Mouse (Mus musculus) MEL (cell line): ENCODE data around the gene Otop3.
A peak's percentile ranks its signal among the peaks of the same experiment; 100 is the strongest.

Experiments used
- CTCF ChIP-seq, 3 experiments: IDR thresholded peaks in 2 of 3; conservative IDR thresholded peaks in 1 of 3; 2 replicates each; pipeline ENCODE4 v1.5.1; 2011 to 2012; ENCODE audit warnings: low read length in 3 of 3, low read depth in 2 of 3, mild to moderate bottlenecking in 2 of 3, improper control_type of control experiment in 1 of 3, inconsistent platforms in 1 of 3, mixed read lengths in 1 of 3, moderate library complexity in 1 of 3; ENCODE audit not compliant: control insufficient read depth in 1 of 3, insufficient read depth in 1 of 3, poor library complexity in 1 of 3, severe bottlenecking in 1 of 3
- EP300 ChIP-seq, 2 experiments: IDR thresholded peaks; 2 replicates each; pipeline ENCODE4 v1.6.1; 2011; ENCODE audit warnings: improper control_type of control experiment in 2 of 2, low read length in 2 of 2, low read depth in 1 of 2, mild to moderate bottlenecking in 1 of 2
- ETS1 ChIP-seq: IDR thresholded peaks from 2 replicates; pipeline ENCODE4 v1.6.1; 2012; ENCODE audit warnings: low read depth, mild to moderate bottlenecking, inconsistent platforms, low read length, improper control_type of control experiment, moderate library complexity
- JUND ChIP-seq: IDR thresholded peaks from 2 replicates; pipeline ENCODE4 v1.6.1; 2011; ENCODE audit warnings: low read depth, mild to moderate bottlenecking, improper control_type of control experiment, low read length
- MAZ ChIP-seq: IDR thresholded peaks from 2 replicates; pipeline ENCODE4 v1.6.1; 2012; ENCODE audit warnings: low read depth, mild to moderate bottlenecking, inconsistent platforms, low read length, improper control_type of control experiment
- MEF2A ChIP-seq: IDR thresholded peaks from 2 replicates; pipeline ENCODE4 v1.6.1; 2014; ENCODE audit warnings: low read depth, mild to moderate bottlenecking, inconsistent platforms, low read length, improper control_type of control experiment; ENCODE audit not compliant: poor library complexity, insufficient replicate concordance, severe bottlenecking; ENCODE audit errors: extremely low read depth
- POLR2A ChIP-seq, 2 experiments: IDR thresholded peaks; 2 replicates each; pipeline ENCODE4 v1.6.1; 2011 to 2012; ENCODE audit warnings: low read length in 2 of 2, mild to moderate bottlenecking in 2 of 2, control low read depth in 1 of 2, improper control_type of control experiment in 1 of 2, low read depth in 1 of 2, moderate library complexity in 1 of 2; ENCODE audit not compliant: control insufficient read depth in 1 of 2, insufficient read depth in 1 of 2, poor library complexity in 1 of 2

DNA sequence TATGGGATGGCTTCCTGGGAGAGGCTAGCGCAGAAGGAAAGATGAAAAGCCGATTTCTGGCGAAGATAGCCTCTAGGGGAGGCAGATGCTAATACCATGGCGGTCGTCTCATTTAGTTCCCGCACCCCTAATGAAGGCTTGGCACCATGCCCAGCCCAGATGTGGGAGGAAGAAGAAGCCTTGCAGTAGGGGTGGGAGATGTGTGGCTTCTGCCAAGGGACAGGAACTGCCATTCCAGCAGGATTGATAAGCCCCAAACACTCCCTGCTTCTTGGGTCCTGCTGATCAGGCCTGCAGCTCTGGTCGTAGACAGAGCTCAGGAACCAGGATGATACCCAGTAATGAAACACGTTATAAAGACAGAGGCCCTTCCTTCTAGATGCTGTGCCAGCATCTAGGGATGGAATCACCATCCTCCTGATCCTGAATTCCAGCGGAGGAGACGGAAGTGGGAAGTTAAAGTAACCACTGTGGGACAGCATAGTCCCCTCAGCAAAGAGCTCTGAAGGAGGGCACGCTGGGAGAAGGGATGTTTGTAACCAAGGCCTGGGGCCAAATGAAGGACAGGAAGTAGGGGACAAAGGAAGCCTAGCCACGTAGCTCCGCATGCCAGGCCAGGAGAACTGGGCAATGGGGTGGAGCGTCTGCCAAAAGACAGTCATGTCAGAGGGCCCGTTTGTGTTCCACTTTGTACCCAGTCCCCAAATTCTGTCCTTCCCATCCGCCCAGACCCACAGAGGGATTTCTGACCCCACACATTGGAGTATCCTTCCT lies 49.4 kb downstream of the Otop3 start:
- peak; percentile 64 to 72 for TF ChIP-seq EP300 (IDR thresholded peaks at IDR 0.05; ENCODE audit: low read depth in 1 of 2, low read length in 2 of 2)
- no peak for TF ChIP-seq POLR2A (IDR thresholded peaks at IDR 0.05; ENCODE audit: control insufficient read depth in 1 of 2, insufficient read depth in 1 of 2, low read depth in 1 of 2, low read length in 2 of 2, poor library complexity in 1 of 2)
- no peak for TF ChIP-seq CTCF (IDR thresholded peaks at IDR 0.05 in 2 of 3, conservative IDR thresholded peaks at IDR 0.05 in 1 of 3; ENCODE audit: control insufficient read depth in 1 of 3, insufficient read depth in 1 of 3, low read depth in 2 of 3, low read length in 3 of 3, poor library complexity in 1 of 3, severe bottlenecking in 1 of 3)
- TF ChIP-seq MAZ: no peak
- no peak for TF ChIP-seq MEF2A
- peak; percentile 73 for TF ChIP-seq ETS1
- no peak for TF ChIP-seq JUND
